Mouse (Mus musculus): ENCODE results near the gene Rnf10. TPM values are rescaled to one million over a fixed set of nuclear protein-coding genes. Genes with fewer than 3 reads are reported as not detected.

The Rnf10 gene
- polyA plus RNA-seq, 1 experiment from 2014 or later = 85.0 TPM

DNA sequence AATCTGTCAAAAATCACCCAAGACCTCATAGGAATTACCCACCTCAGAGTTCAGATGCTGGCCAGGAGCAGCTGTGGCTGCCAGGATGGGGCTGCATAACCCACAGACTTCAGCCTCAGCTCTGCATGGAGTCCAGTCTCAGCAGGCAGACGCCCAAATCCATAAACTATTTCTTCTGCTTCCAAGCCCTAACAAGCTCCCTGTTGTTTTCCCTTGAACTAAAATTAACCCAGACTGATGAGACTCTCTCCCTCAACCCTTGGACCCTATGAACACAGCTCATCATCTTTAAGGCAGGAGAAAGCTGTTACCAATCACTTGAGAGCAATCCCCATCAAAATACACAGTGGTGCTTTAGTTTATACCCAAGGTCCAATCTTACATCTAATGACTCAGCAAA, 17.2 kb downstream of the Rnf10 start:
- H3K36me3 ChIP-seq (ENCODE audit: control insufficient read depth, insufficient read depth, low read length) = peaks cover 39% of the 10 kb centered on the region
- WGBS = 85% methylated on average over 1 of the region's 1 CpGs

DNA sequence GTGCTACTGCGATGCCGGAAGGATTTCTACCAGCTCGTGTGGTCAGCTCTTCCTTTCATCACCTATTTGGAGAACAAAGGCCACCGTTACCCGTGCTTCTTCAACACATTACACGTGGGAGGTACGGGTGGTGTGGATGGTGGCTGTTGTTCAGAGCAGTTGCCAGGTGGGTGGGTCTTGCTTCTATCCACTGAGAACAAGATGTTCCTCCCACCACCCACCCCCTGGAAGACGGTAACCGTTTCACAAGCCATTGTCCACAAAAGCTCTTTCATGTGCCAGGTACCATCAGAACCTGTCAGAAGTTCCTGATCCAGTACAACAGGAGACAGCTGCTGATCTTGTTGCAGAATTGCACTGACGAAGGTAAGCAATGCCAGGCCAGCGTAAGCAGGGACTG, 32.5 kb downstream of the Rnf10 start:
- H3K36me3 ChIP-seq (ENCODE audit: control insufficient read depth, insufficient read depth, low read length) = peaks cover 34% of the 10 kb centered on the region
- no peak for ATAC-seq (ENCODE audit: low FRiP score)

More for the DNA sequence above, 17.2 kb downstream of the Rnf10 start:
- Histone ChIP-seq H3K4me2 (no peak overlapping the region), H3K4me1 (ENCODE audit: control insufficient read depth, insufficient read depth, low read length) (no peaks in the 10 kb centered on the region), H3K9me3 (ENCODE audit: control insufficient read depth, low read length) (no peaks in the 10 kb centered on the region), H3K27ac (ENCODE audit: low read depth, low read length) (no peak overlapping the region), H3K27me3 (ENCODE audit: control insufficient read depth, insufficient read depth, low read length) (no peaks in the 10 kb centered on the region), H3K4me3 (ENCODE audit: low read depth, low read length) (no peak overlapping the region), H3K9ac (ENCODE audit: low read length) (no peak overlapping the region)
- no peak for ATAC-seq (ENCODE audit: low FRiP score)
- DNase-seq (ENCODE audit: low spot score, missing footprints) = no peak

GRCm38 (mm10) chr5:115238729-115239195, 33.9 kb downstream of the Rnf10 start:
- no peak for ATAC-seq (ENCODE audit: low FRiP score)
- peaks cover 15% of the 10 kb centered on the region for H3K27me3 ChIP-seq (ENCODE audit: control insufficient read depth, insufficient read depth, low read length)
- H3K36me3 ChIP-seq (ENCODE audit: control insufficient read depth, insufficient read depth, low read length) = peaks cover 22% of the 10 kb centered on the region
- DNase-seq (ENCODE audit: low spot score, missing footprints) = no peak
- no peak overlapping the region for H3K9ac ChIP-seq (ENCODE audit: low read length)
- 7% methylated on average over 11 of the region's 11 CpGs for WGBS
- peaks cover 15% of the 10 kb centered on the region for H3K4me1 ChIP-seq (ENCODE audit: control insufficient read depth, insufficient read depth, low read length)
- H3K4me2 ChIP-seq = peak overlapping the region; percentile 78
- H3K9me3 ChIP-seq (ENCODE audit: control insufficient read depth, low read length) = no peaks in the 10 kb centered on the region
- H3K4me3 ChIP-seq (ENCODE audit: low read depth, low read length) = peak overlapping the region; percentile 81
- no peak overlapping the region for H3K27ac ChIP-seq (ENCODE audit: low read depth, low read length)

More for the DNA sequence above, 32.5 kb downstream of the Rnf10 start:
- H3K9me3 ChIP-seq (ENCODE audit: control insufficient read depth, low read length) = no peaks in the 10 kb centered on the region
- H3K4me1 ChIP-seq (ENCODE audit: control insufficient read depth, insufficient read depth, low read length) = peaks cover 13% of the 10 kb centered on the region
- 88% methylated on average over 11 of the region's 11 CpGs for WGBS
- H3K27me3 ChIP-seq (ENCODE audit: control insufficient read depth, insufficient read depth, low read length) = peaks cover 5% of the 10 kb centered on the region
- no peak for DNase-seq (ENCODE audit: low spot score, missing footprints)
- H3K9ac ChIP-seq (ENCODE audit: low read length) = no peak overlapping the region
- no peak overlapping the region for H3K4me2 ChIP-seq
- no peak overlapping the region for H3K4me3 ChIP-seq (ENCODE audit: low read depth, low read length)
- H3K27ac ChIP-seq (ENCODE audit: low read depth, low read length) = no peak overlapping the region

DNA sequence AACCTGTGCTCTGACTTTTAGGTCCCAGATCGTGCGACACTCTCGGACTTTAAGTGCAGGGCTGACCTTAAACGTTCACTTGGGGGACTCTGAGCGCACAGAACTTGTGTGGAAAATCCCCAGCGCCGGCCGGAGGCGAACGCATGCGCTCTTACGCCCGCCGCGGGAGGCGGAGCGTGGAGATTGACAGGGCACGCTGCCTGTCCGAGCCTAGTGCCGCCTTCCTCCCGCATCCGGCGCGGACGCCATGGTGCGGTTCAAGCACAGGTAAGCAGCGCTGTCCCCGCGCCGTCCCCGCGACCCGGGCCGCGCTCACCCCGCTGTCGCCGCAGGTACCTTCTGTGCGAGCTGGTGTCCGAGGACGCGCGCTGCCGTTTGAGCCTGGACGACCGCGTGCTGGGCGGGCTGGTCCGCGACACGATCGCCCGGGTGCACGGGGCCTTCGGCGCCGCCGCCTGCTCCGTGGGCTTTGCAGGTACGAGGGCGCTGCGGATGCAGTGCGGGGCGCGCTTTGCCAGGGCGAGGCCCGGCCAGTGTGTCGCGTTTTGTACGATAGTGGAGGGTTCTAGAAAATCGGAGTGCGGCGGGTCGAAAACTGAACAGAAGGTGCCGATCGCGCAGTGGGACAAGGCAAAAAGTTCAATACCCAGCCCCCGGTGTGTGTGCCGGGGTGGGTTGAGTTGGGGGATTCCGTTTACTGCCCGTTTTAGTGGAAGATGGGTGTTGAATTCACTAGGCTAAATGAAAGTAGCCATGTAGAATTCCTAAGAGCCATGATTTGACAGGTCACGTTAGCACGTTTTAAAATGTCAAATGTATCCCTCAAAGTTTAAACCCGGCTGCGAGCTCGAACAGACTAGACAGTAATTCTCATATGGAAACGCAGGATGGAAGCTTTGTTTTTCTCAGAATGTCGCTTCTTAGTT, 34.6 kb downstream of the Rnf10 start:
- ATAC-seq (ENCODE audit: low FRiP score) (peak; percentile 81), DNase-seq (ENCODE audit: low spot score, missing footprints) (peak; percentile 99)
- peak overlapping the region; percentile 61 for H3K9ac ChIP-seq (ENCODE audit: low read length)
- under 1% methylated on average over 87 of the region's 88 CpGs for WGBS
- H3K4me2 ChIP-seq = peak overlapping the region; percentile 78
- H3K9me3 ChIP-seq (ENCODE audit: control insufficient read depth, low read length) = no peaks in the 10 kb centered on the region
- peak overlapping the region; percentile 81 for H3K4me3 ChIP-seq (ENCODE audit: low read depth, low read length)
- peaks cover 15% of the 10 kb centered on the region for H3K27me3 ChIP-seq (ENCODE audit: control insufficient read depth, insufficient read depth, low read length)
- H3K27ac ChIP-seq (ENCODE audit: low read depth, low read length) = no peak overlapping the region
- H3K36me3 ChIP-seq (ENCODE audit: control insufficient read depth, insufficient read depth, low read length) = peaks cover 20% of the 10 kb centered on the region
- peaks cover 15% of the 10 kb centered on the region for H3K4me1 ChIP-seq (ENCODE audit: control insufficient read depth, insufficient read depth, low read length)

DNA sequence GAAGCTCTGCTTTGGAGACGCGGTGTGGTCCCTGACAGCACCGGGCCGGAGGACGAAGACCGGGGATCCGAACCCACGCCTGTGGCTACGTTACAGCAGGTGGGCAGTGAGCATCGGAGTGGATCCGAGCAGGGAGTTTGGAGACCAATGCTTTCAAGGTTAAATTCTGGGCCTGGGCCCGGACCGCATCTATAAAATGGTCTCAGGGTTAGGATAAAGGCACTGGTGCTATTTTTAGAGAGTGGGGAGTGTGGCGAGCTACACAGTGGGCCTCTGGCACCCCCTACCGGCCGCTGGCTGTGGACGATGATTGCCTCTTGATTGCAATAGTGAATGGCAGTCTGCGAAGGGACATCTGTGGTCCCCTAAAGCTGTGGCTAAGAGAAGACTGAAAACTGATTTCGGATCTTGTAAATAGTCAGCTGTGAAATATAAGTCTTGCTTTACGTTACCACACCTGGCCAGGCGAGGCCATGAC, 36.9 kb downstream of the Rnf10 start, which contains the start of gene Pop5:
Gene Pop5, plus strand, starts transcription at position 51 of the 478 bp plus-strand sequence.
- H3K36me3 ChIP-seq (ENCODE audit: control insufficient read depth, insufficient read depth, low read length) = peaks cover 7% of the 10 kb centered on the region; the same call in 1 of the 2 replicates
- no peak within 1 kb of the TSS for H3K27ac ChIP-seq (ENCODE audit: low read depth, low read length)
- peak within 1 kb of the TSS; percentile 56 for H3K9ac ChIP-seq (ENCODE audit: low read length)
- peaks cover 15% of the 10 kb centered on the region for H3K4me1 ChIP-seq (ENCODE audit: control insufficient read depth, insufficient read depth, low read length)
- WGBS = 2% methylated on average over 21 of the region's 21 CpGs
- peak within 1 kb of the TSS; percentile 77 for H3K4me2 ChIP-seq
- DNase-seq (ENCODE audit: low spot score, missing footprints) = peak; percentile 100
- ATAC-seq (ENCODE audit: low FRiP score) = peak; percentile 64
- H3K9me3 ChIP-seq (ENCODE audit: control insufficient read depth, low read length) = no peaks in the 10 kb centered on the region
- H3K4me3 ChIP-seq (ENCODE audit: low read depth, low read length) = peak within 1 kb of the TSS; percentile 41
- peaks cover 15% of the 10 kb centered on the region for H3K27me3 ChIP-seq (ENCODE audit: control insufficient read depth, insufficient read depth, low read length)

GRCm38 (mm10) chr5:115235323-115235771, 37.4 kb downstream of the Rnf10 start:
- H3K4me2 ChIP-seq = peak overlapping the region; percentile 77
- peaks cover 15% of the 10 kb centered on the region for H3K27me3 ChIP-seq (ENCODE audit: control insufficient read depth, insufficient read depth, low read length)
- peaks cover 2% of the 10 kb centered on the region; the same call in 1 of the 2 replicates for H3K36me3 ChIP-seq (ENCODE audit: control insufficient read depth, insufficient read depth, low read length)
- H3K4me3 ChIP-seq (ENCODE audit: low read depth, low read length) = peak overlapping the region; percentile 41
- no peak overlapping the region for H3K27ac ChIP-seq (ENCODE audit: low read depth, low read length)
- H3K9ac ChIP-seq (ENCODE audit: low read length) = peak overlapping the region; percentile 56
- DNase-seq (ENCODE audit: low spot score, missing footprints) (no peak), ATAC-seq (ENCODE audit: low FRiP score) (peak; percentile 33)
- under 1% methylated on average over 45 of the region's 45 CpGs for WGBS
- peaks cover 15% of the 10 kb centered on the region for H3K4me1 ChIP-seq (ENCODE audit: control insufficient read depth, insufficient read depth, low read length)
- H3K9me3 ChIP-seq (ENCODE audit: control insufficient read depth, low read length) = no peaks in the 10 kb centered on the region

DNA sequence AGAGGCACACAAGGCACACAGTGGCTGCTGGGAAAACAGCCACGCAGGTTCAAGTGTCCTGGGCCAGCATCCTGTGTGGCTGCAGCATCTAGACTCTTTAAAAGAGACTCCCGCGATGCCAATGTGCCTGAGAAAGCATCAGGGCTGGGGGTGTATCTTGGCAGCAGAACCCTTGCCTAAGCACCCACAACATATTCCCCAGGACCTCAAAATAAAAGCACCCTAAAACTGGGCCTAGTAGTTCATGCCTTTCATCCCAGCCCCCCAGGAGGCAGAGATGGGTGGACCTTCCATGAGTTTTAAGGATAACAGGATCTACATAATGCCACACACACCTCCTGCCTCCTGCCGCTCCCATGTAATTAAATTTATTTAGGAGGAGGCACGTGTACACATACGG, 38.2 kb downstream of the Rnf10 start:
- no peak overlapping the region for H3K27ac ChIP-seq (ENCODE audit: low read depth, low read length)
- no peaks in the 10 kb centered on the region for H3K36me3 ChIP-seq (ENCODE audit: control insufficient read depth, insufficient read depth, low read length)
- H3K4me2 ChIP-seq = no peak overlapping the region
- H3K27me3 ChIP-seq (ENCODE audit: control insufficient read depth, insufficient read depth, low read length) = peaks cover 15% of the 10 kb centered on the region
- ATAC-seq (ENCODE audit: low FRiP score) (no peak), DNase-seq (ENCODE audit: low spot score, missing footprints) (no peak)
- peaks cover 15% of the 10 kb centered on the region for H3K4me1 ChIP-seq (ENCODE audit: control insufficient read depth, insufficient read depth, low read length)
- no peaks in the 10 kb centered on the region for H3K9me3 ChIP-seq (ENCODE audit: control insufficient read depth, low read length)
- no peak overlapping the region for H3K9ac ChIP-seq (ENCODE audit: low read length)
- 43% methylated on average over 6 of the region's 6 CpGs for WGBS
- no peak overlapping the region for H3K4me3 ChIP-seq (ENCODE audit: low read depth, low read length)

DNA sequence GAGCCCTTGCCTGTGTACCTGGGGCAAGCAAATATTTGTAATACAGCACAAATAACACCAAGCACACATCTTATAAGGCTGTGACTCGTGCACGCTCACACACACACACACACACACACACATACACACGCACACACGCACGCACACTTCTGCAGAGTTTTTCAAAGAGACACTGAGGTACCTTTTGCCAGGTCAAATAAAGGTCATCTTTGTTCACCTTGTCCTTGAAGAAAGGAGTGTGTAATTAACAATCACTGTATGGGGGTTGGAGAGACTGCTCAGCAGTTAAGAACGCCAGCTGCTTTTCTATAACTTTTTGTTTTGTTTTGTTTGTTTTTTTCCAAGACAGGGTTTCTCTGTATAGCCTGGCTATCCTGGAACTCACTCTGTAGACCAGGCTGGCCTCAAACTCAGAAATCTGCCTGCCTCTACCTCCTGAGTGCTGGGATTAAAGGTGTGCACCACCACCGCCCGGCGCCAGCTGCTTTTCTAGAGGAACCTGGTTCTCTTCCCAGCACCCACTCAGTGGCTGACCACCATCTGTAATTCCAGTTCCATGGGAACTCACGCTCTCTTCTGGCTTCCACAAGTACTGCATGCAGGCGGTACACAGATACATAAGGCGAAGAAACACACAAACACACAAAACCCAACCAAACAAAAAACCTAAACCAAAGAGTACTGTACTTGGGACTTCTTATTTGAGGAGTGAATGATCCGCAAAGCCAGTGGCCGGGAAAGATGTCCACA, 39.5 kb downstream of the Rnf10 start:
- H3K36me3 ChIP-seq (ENCODE audit: control insufficient read depth, insufficient read depth, low read length) = no peaks in the 10 kb centered on the region
- peaks cover 6% of the 10 kb centered on the region for H3K4me1 ChIP-seq (ENCODE audit: control insufficient read depth, insufficient read depth, low read length)
- H3K27me3 ChIP-seq (ENCODE audit: control insufficient read depth, insufficient read depth, low read length) = peaks cover 15% of the 10 kb centered on the region
- H3K4me2 ChIP-seq = no peak overlapping the region
- H3K27ac ChIP-seq (ENCODE audit: low read depth, low read length) = no peak overlapping the region
- H3K4me3 ChIP-seq (ENCODE audit: low read depth, low read length) = no peak overlapping the region
- no peak for DNase-seq (ENCODE audit: low spot score, missing footprints)
- no peaks in the 10 kb centered on the region for H3K9me3 ChIP-seq (ENCODE audit: control insufficient read depth, low read length)
- no peak for ATAC-seq (ENCODE audit: low FRiP score)
- no peak overlapping the region for H3K9ac ChIP-seq (ENCODE audit: low read length)
- WGBS = 92% methylated on average over 14 of the region's 14 CpGs

Data from midbrain, embryonic 11.5 days (tissue).